Mouse (Mus musculus) ES-E14 (cell line): ENCODE measurements around the gene Cask. TPM values are rescaled to one million over a fixed set of nuclear protein-coding genes. Genes with fewer than 3 reads are reported as not detected.

ENCODE experiments used
- DNase-seq: peaks from one replicate; pipeline ENCODE4 v3.0.0-alpha.2; 2013; ENCODE audit warnings: low read depth, low spot score
- H3K27ac ChIP-seq: 2 replicates; pipeline ENCODE4 v1.5.1; 2012; ENCODE audit warnings: low read depth, mild to moderate bottlenecking, low read length, moderate library complexity, mixed read lengths; ENCODE audit not compliant: poor library complexity, insufficient read depth, severe bottlenecking
- H3K36me3 ChIP-seq: 2 replicates; pipeline ENCODE4 v1.6.1; 2012; ENCODE audit warnings: mild to moderate bottlenecking, low read length, moderate library complexity, mixed read lengths; ENCODE audit not compliant: control insufficient read depth, poor library complexity, insufficient read depth, severe bottlenecking
- H3K4me1 ChIP-seq, 2 experiments: fragments of 150-350 bp in 1 of 2; sonication (generic) in 1 of 2; 2 replicates each; pipeline ENCODE4 v1.6.1; 2012; ENCODE audit warnings: low read length in 2 of 2, mild to moderate bottlenecking in 1 of 2, mixed read lengths in 1 of 2; ENCODE audit not compliant: control insufficient read depth in 2 of 2, insufficient read depth in 2 of 2, poor library complexity in 1 of 2
- H3K4me3 ChIP-seq, 2 experiments: fragments of 150-350 bp in 1 of 2; sonication (generic) in 1 of 2; 2 replicates each; pipeline ENCODE4 v1.5.1; 2012; ENCODE audit warnings: low read length in 2 of 2, low read depth in 1 of 2, mild to moderate bottlenecking in 1 of 2, mixed read lengths in 1 of 2; ENCODE audit not compliant: insufficient read depth in 1 of 2, poor library complexity in 1 of 2, severe bottlenecking in 1 of 2
- H3K9ac ChIP-seq: 2 replicates; pipeline ENCODE4 v1.6.1; 2012; ENCODE audit warnings: low read depth, mild to moderate bottlenecking, low read length, mixed read lengths; ENCODE audit not compliant: poor library complexity, insufficient read depth, severe bottlenecking
- H3K9me3 ChIP-seq: fragments of 150-350 bp; sonication (generic); 2 replicates; pipeline ENCODE4 v1.6.1; 2012; ENCODE audit warnings: low read depth, mild to moderate bottlenecking, low read length; ENCODE audit not compliant: control insufficient read depth, insufficient read depth
- CHD2 ChIP-seq: IDR thresholded peaks from 2 replicates; pipeline ENCODE4 v1.6.1; 2014; ENCODE audit warnings: mild to moderate bottlenecking, low read depth, low read length, inconsistent platforms
- HCFC1 ChIP-seq: IDR thresholded peaks from 2 replicates; pipeline ENCODE4 v1.6.1; 2012; ENCODE audit warnings: low read length, inconsistent platforms, borderline replicate concordance; ENCODE audit not compliant: insufficient read depth
- MAFK ChIP-seq: IDR thresholded peaks from 2 replicates; pipeline ENCODE4 v1.6.1; 2014; ENCODE audit warnings: mild to moderate bottlenecking, low read depth, low read length, inconsistent platforms; ENCODE audit not compliant: insufficient read depth
- ZC3H11A ChIP-seq: IDR thresholded peaks from 2 replicates; pipeline ENCODE4 v1.6.1; 2012; ENCODE audit warnings: low read depth, mild to moderate bottlenecking, inconsistent platforms, low read length, borderline replicate concordance
- ZNF384 ChIP-seq: IDR thresholded peaks from 2 replicates; pipeline ENCODE4 v1.6.1; 2012; ENCODE audit warnings: low read depth, low read length, inconsistent platforms
- in situ Hi-C, 2 experiments: fragments of 600-800 bp; cut with MboI; formaldehyde crosslinking; loops; one replicate each; pipeline ENCODE4 v1.15.1; 2025; ENCODE audit warnings: low sequenced_read_pairs in 2 of 2, inconsistent platforms in 1 of 2; ENCODE audit not compliant: unreplicated experiment in 2 of 2
- total RNA-seq: library from RNA; depleted of rRNA; stranded (reverse); fragments of 300-350 nt; gene quantifications from 2 replicates; pipeline ENCODE4 v1.2.3, GENCODE M21; 2012

The Cask gene
- total RNA-seq, 1 experiment = 20.1 TPM

DNA sequence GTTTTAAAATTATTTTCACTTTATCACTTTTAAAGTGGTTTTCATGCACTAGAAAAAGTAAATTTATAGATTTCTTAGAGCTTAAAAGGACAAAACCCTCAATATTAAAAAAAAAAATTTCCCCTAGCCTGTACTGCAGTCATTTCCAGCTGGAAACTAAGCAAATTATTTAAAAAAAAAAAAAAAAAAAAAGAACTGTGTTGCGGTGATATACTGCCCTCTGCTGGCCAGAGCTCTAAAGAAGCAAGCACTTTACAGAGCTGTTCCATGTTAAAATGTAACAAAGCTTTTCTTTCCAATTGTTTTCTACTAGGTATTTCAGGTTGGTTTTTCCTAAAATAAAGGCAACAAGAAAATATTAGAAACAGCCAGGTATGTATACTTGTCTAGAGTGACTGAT is 194.4 kb downstream of the Cask start:
- in situ Hi-C loops = loop anchor here (25.0 kb wide), 1 partner anchor 419 kb away; no protein-coding TSS in a partner anchor

DNA sequence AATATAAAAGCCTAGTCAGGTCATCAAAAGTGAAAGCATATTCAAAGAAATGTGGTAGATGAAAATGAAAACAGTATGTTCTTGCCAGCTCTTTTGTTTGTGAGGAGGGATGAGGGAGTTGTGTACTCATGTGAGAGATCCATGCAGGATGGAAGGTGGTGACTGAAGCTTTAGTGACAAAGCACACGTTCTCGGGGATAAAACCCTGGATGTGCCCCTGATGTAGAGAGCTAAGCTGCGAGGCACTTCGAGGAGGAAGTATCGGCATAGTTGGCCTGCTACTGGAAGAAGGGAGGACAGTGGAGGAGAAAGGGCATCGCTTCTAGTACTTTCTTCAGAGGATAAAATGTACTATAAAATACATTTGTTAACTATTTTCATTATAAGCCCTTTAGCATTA is 195.3 kb downstream of the Cask start:
- H3K4me3 ChIP-seq = no peak overlapping the region
- H3K36me3 ChIP-seq = no peaks in the 10 kb centered on the region
- in situ Hi-C loops = loop anchor here (25.0 kb wide), 1 partner anchor 419 kb away; no protein-coding TSS in a partner anchor
- TF ChIP-seq ZNF384 (no peak), HCFC1 (no peak), ZC3H11A (no peak), CHD2 (no peak), MAFK (no peak)
- H3K27ac ChIP-seq = no peak overlapping the region
- H3K4me1 ChIP-seq = no peaks in the 10 kb centered on the region
- no peaks in the 10 kb centered on the region for H3K9me3 ChIP-seq
- H3K9ac ChIP-seq = no peak overlapping the region
- DNase-seq = no peak

More for the DNA sequence above, 194.4 kb downstream of the Cask start:
- TF ChIP-seq ZC3H11A (0 out of 2 replicates have a peak, but pooled peaks have one; percentile 23), CHD2 (no peak), ZNF384 (peak; percentile 98), MAFK (no peak), HCFC1 (no peak)
- Histone ChIP-seq H3K9me3 (no peaks in the 10 kb centered on the region), H3K9ac (no peak overlapping the region), H3K27ac (no peak overlapping the region), H3K36me3 (no peaks in the 10 kb centered on the region), H3K4me3 (no peak overlapping the region), H3K4me1 (no peaks in the 10 kb centered on the region)
- no peak for DNase-seq

DNA sequence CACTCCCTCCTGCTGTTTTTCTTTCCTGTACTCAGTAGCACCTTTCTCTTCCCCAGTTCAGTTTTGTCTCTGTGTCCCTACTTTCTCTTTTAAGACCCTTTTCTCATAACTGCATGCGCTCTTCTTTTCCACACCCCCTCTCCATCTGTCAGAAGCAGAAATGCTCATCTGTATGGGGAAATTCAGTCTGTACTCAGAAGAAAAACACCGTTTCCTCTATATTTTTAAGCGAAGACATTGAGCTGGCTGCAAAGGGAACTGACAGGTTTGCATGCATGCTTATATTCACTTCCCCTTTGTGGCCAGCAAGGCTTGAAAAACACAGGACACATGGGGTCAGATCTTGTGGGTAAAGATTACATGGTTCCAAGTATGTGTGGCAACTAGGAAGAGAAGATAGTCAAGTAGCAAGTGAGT is 196.2 kb downstream of the Cask start:
- in situ Hi-C loops = loop anchor here (25.0 kb wide), 1 partner anchor 418 kb away; no protein-coding TSS in a partner anchor
- Histone ChIP-seq H3K27ac (no peak overlapping the region), H3K9me3 (no peaks in the 10 kb centered on the region), H3K4me1 (no peaks in the 10 kb centered on the region), H3K4me3 (no peak overlapping the region), H3K36me3 (no peaks in the 10 kb centered on the region), H3K9ac (no peak overlapping the region)
- DNase-seq = no peak
- TF ChIP-seq CHD2 (no peak), ZC3H11A (no peak), ZNF384 (no peak), MAFK (no peak), HCFC1 (no peak)

DNA sequence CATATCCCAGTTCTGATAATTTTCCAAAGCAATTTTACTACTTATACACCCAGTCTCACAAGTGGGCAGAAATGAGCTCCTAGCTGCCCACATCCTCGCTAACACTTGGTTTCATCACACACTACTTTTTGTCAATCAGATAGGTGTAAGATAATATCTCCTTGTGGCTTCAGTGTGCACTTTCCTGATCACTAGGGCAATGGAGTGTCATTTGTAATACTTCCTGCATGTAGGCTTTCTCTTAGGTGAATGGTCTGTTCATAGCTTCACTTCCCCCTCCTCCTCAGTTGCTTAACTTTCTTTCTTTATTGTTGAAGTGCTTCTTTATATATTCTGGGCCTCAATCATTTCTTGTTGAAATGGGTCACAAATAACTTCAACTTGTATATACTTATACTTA is 198.9 kb downstream of the Cask start:
- in situ Hi-C loops = loop anchor here (25.0 kb wide), 1 partner anchor 415 kb away; no protein-coding TSS in a partner anchor
- no peak overlapping the region for H3K9ac ChIP-seq
- H3K27ac ChIP-seq = no peak overlapping the region
- no peak overlapping the region for H3K4me3 ChIP-seq
- H3K4me1 ChIP-seq = no peaks in the 10 kb centered on the region
- TF ChIP-seq ZNF384 (no peak), ZC3H11A (no peak), HCFC1 (no peak), CHD2 (no peak), MAFK (no peak)
- no peaks in the 10 kb centered on the region for H3K36me3 ChIP-seq
- DNase-seq = no peak
- no peaks in the 10 kb centered on the region for H3K9me3 ChIP-seq

DNA sequence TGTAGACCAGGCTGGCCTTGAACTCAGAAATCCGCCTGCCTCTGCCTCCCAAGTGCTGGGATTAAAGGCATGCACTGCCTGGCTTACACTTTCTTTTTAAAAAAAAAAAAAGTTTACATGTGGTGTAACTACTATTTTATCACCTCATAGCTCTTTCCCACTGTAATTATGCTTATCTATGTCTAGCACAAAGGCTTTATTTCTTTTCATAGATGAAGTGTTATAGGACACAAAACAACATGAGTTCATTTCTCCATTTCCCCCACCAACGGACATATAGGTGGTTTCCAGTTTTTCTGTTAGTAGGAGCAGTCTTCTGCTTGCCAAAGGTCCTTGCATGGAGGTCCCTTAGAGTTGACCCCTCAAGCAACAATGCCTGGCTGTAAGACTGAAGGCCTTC is 199.3 kb downstream of the Cask start:
- no peaks in the 10 kb centered on the region for H3K9me3 ChIP-seq
- no peaks in the 10 kb centered on the region for H3K4me1 ChIP-seq
- DNase-seq = no peak
- no peaks in the 10 kb centered on the region for H3K36me3 ChIP-seq
- H3K9ac ChIP-seq = no peak overlapping the region
- no peak for TF ChIP-seq ZC3H11A
- TF ChIP-seq MAFK = no peak
- no peak for TF ChIP-seq HCFC1
- TF ChIP-seq ZNF384 = no peak
- H3K4me3 ChIP-seq = no peak overlapping the region
- no peak overlapping the region for H3K27ac ChIP-seq
- in situ Hi-C loops = loop anchor here (25.0 kb wide), 1 partner anchor 415 kb away; no protein-coding TSS in a partner anchor
